Mouse (Mus musculus) myocyte (in vitro differentiated cells): Measurements from ENCODE around the gene Grin2a.

Source experiments
- CEBPB ChIP-seq: IDR thresholded peaks from 2 replicates; pipeline ENCODE4 v1.6.1; 2011; ENCODE audit warnings: mild to moderate bottlenecking, moderate library complexity; ENCODE audit not compliant: poor library complexity, insufficient read depth, severe bottlenecking
- MAX ChIP-seq: IDR thresholded peaks from one replicate; pipeline ENCODE4 v1.6.1; 2011; ENCODE audit warnings: low read depth, mild to moderate bottlenecking, control low read depth
- MYOD1 ChIP-seq, 3 experiments: IDR thresholded peaks; one replicate each; pipeline ENCODE4 v1.6.1; 2011; ENCODE audit warnings: control low read depth in 2 of 3, low read depth in 2 of 3, mild to moderate bottlenecking in 2 of 3, moderate library complexity in 1 of 3; ENCODE audit not compliant: insufficient read length in 2 of 3, control insufficient read depth in 1 of 3
- POLR2A ChIP-seq: IDR thresholded peaks from one replicate; pipeline ENCODE4 v1.6.1; 2011; ENCODE audit warnings: low read depth, mild to moderate bottlenecking, control low read depth, moderate library complexity; ENCODE audit not compliant: insufficient read length
- USF1 ChIP-seq: IDR thresholded peaks from one replicate; pipeline ENCODE4 v1.6.1; 2011; ENCODE audit warnings: low read depth, mild to moderate bottlenecking, control low read depth, moderate library complexity

- TF ChIP-seq CEBPB = no peak
- TF ChIP-seq USF1 = no peak
- TF ChIP-seq POLR2A = no peak
- TF ChIP-seq MYOD1 (IDR thresholded peaks at IDR 0.05; ENCODE audit: control insufficient read depth in 1 of 3, insufficient read length in 2 of 3, low read depth in 2 of 3) = no peak
- TF ChIP-seq MAX = no peak
These were observed at the start of gene Grin2a for GRCm38 (mm10) chr16:9994951-9995813.
